Mouse (Mus musculus) layer of hippocampus, adult 18-20 months (tissue): ENCODE data around the gene Kank3. TPM values are rescaled to one million over a fixed set of nuclear protein-coding genes. Genes with fewer than 3 reads are reported as not detected.
A peak's percentile ranks its signal among the peaks of the same experiment; 100 is the strongest.
"Not testable (repeated sequence)": the region's sequence is repeated elsewhere in the genome, so short reads cannot be mapped to it uniquely, and the experiment has no call there.

ENCODE experiments used
- DNase-seq, 2 experiments: peaks; one replicate each; pipeline ENCODE4 v3.0.0; 2022; ENCODE audit warnings: low spot score in 2 of 2
- total RNA-seq, 2 experiments: library from RNA; stranded (reverse); gene quantifications; 2 replicates each; pipeline ENCODE4 v1.2.3; 2021

The Kank3 gene
- total RNA-seq, 2 experiments from 2014 or later, result 27.6 to 28.8 TPM

GRCm38 (mm10) chr17:33807181-33807888, 3.0 kb upstream of the Kank3 start:
- DNase-seq, result no peak

GRCm38 (mm10) chr17:33808192-33808591, 2.1 kb upstream of the Kank3 start:
- DNase-seq, result no peak

GRCm38 (mm10) chr17:33811142-33811516, 810 bp downstream of the Kank3 start:
- DNase-seq, result no peak

GRCm38 (mm10) chr17:33812475-33812874, 2.2 kb downstream of the Kank3 start:
- no peak for DNase-seq

GRCm38 (mm10) chr17:33812990-33813389, 2.7 kb downstream of the Kank3 start:
- DNase-seq, result no peak

- no peak for DNase-seq
These were observed 5.1 kb downstream of the Kank3 start for GRCm38 (mm10) chr17:33815399-33815798.

DNA sequence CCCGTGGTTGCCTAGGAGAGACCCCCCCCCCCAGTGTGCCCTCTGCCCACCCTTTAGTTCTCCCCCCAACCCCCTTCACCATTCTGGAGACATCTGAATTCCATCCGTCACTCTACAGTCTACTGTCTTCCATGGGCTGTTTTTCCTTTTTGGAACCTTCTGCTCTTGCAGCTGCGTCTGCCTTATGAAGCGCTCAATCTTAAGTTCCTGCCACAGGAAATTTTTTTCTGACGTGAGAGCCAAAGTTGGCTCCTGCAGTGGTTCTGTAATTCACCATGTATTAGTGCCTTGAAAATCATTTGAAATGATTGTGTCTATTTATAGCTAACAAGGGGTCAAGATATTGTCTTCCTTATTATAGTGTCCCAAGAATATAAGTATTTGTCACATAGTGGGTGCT, 6.3 kb downstream of the Kank3 start:
- DNase-seq, result no peak

DNA sequence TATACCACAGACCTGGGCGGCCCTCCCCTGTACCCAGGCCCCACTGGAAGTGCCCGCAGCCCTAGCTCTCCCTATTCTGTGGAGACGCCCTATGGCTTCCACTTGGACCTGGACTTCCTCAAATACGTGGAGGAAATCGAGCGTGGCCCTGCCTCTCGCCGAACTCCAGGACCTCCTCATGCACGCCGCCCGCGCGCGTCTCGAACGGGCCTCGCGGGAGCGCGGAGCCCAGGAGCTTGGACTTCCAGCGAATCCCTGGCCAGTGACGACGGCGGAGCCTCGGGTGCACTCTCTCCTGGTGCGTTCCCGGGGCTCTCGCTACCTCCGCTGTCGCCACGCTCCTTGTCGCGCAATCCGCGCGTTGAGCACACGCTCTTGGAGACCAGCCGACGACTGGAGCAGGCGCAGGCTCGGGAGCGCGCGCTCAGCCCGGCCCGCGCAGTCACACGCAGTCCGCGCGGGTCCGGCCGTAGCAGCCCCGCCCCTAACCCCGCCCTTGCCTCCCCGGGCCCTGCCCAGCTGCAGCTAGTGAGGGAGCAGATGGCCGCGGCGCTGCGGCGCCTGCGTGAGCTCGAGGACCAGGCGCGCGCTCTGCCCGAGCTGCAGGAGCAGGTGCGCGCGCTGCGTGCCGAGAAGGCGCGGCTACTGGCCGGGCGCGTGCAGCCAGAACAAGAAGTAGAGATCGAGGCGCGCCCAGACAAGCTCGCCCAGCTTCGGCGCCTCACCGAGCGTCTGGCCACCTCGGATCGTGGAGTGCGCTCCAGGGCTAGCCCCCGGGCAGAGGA, 7.1 kb downstream of the Kank3 start:
- DNase-seq, result peak; percentile 90 to 94

DNA sequence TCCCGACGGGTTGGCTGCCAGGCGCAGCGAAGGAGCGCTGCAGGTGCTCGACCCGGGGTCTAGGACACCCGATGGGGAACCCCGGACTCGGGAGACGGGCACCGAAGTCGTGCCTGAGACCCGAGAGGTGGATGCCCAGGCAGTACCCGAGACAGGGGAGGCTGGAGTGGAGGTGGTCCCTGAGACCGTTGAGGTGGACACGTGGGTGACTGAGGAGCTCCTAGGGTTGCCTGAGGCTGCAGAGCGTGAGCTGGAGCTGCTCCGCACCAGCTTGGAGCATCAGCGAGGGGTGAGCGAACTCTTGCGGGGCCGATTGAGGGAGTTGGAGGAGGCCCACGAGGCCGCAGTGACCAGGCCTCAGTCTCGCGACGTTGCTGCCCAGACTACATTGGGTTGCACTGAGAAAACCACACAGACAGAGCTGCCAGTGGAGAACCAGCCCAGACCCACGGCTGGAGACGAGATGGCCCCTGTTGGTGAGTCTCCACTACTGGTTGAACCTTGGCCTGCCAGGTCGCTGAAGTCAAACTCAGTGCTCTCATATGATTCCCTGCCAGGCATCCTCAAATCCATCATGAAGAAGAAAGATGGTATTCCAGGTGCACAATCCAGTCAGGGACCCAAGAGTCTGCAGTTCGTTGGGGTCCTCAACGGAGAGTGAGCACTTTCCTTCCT, 7.8 kb downstream of the Kank3 start:
- no peak for DNase-seq

GRCm38 (mm10) chr17:33822436-33822959, 12.2 kb downstream of the Kank3 start:
- no peak for DNase-seq

DNA sequence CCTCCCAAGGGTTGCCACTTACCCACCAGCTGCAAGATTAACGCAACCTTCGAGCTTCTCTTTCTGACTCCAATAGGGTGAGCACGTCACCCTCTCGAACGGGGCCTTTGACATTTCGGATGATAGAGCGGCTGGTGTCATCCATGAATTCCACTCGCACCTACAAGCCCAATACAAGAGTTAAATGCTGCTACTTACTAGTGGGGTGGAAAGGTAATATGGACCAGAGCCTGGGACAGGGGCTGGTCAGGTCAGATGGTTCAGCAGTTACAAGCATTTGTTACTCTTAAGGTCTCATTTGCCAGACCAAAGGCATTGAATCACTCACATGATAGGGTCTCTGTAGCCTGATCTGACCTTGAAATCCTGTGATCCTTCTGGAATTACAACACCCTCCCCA, 12.9 kb downstream of the Kank3 start:
- not testable (repeated sequence) for DNase-seq

GRCm38 (mm10) chr17:33824084-33824996, 14.0 kb downstream of the Kank3 start, which contains the start of the genes Rps28 and Ndufa7:
Rps28 (minus strand) TSS chr17:33824562.
Ndufa7 (plus strand) TSS chr17:33824572.
- peak; percentile 97 to 99 for DNase-seq

DNA sequence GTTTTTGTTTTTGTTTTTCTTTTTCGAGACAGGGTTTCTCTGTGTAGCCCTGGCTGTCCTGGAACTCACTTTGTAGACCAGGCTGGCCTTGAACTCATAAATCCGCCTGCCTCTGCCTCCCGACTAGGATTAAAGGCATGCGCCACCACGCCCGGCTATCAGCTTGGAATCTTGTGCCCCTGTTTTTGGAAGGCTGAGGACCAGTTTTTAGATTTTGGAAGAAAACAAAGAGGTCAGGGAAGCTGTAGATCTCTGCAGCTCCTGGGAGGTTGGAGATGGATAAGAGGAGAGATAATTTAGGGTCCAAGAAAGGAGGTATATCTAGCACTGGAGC, 14.6 kb downstream of the Kank3 start:
- DNase-seq, result not testable (repeated sequence)

- no peak for DNase-seq
These were observed 15.1 kb downstream of the Kank3 start for GRCm38 (mm10) chr17:33825462-33825861.

GRCm38 (mm10) chr17:33826850-33827249, 16.5 kb downstream of the Kank3 start:
- DNase-seq, result peak; percentile 51 to 83

- no peak for DNase-seq
These were observed 18.6 kb downstream of the Kank3 start for GRCm38 (mm10) chr17:33828892-33829291.

DNA sequence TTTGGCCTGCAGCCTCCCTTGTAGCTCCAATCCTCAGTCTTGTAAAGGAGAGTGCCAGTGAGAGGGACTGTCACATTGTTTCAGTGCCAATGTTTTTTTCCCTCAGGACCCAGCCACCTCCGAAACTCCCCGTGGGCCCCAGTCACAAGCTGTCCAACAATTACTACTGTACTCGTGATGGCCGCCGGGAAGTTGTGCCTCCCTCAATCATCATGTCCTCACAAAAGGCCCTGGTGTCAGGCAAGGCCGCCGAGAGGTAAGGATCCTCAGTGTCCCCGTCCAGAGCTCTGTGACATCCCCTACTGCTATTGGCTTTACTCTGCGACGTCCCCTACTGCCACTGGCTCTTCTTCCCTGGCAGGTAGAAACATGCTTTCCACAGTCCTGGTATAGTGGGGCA, 19.2 kb downstream of the Kank3 start:
- DNase-seq, result no peak

DNA sequence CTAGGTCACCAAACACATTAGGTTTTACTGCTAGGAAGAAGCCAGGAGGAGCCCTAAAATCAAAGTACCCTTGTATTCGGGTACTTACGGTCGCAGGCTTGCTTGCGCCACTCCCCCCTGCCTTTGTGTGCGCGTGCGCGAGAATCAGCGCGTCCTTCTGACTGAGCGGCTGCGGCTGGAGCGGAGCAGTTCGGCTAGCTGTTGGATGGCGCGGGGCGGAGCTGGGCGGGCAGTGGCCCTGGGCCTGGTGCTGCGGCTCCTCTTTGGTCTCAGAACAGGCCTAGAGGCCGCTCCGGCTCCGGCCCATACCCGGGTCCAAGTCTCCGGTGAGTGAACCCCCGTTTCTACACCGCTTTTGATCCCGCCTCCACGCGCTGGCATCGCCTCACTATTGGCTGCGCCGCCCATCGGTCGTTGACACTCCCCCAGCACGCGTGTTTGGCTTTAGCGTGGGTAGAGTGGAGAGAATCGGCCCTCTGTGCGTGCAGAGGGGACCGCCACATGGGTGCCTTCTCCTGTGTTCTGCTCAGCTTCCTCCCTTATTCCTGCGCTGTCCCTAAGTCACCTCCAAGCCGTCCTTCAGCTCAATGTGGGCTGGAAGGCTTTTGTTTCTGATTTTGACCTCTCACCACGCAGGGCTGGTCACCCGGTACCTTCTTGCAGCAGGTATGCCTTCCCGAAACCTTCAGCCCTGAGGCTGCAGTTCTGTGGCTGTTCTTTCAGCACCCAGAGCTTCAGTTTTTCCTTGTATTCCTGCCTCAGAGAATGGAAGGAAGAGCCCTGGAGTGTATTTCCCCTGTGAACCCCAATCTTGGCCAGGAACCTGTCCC, 32.9 kb downstream of the Kank3 start, which contains the start of gene Cd320:
TSS of gene Cd320 (plus strand) at position 126 of the 830 bp plus-strand sequence.
- DNase-seq, result peak; percentile 91 to 95

DNA sequence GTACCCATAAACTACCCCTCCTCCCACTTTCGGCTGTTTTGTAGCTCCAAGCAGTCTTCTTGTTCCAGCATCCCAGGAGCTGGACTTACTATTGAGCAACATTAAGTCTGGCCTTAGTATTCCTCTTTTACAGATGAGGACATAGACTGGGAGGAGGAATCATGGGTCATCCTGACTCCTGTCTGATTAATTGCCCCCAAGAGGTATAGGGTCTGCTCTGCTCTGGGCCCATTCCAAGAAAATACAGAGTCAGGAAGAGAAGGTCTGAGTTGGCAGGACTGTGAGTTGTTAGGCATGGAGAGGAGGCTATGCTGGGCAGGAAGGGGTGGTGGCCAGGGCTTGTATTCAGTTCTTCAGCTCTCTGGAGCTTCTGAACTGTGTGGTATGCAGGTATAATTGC, 33.9 kb downstream of the Kank3 start:
- no peak for DNase-seq

- DNase-seq, result no peak
These were observed 37.8 kb downstream of the Kank3 start for GRCm38 (mm10) chr17:33848139-33848538.
